Mouse (Mus musculus): ENCODE measurements around the gene Dlec1.
A peak's percentile ranks its signal among the peaks of the same experiment; 100 is the strongest.

The Dlec1 gene

GRCm38 (mm10) chr9:119090462-119090861 lies 11.8 kb upstream of the Dlec1 start:
- no peak for DNase-seq

GRCm38 (mm10) chr9:119091581-119092310 lies 10.5 kb upstream of the Dlec1 start:
- no peak for DNase-seq

DNA sequence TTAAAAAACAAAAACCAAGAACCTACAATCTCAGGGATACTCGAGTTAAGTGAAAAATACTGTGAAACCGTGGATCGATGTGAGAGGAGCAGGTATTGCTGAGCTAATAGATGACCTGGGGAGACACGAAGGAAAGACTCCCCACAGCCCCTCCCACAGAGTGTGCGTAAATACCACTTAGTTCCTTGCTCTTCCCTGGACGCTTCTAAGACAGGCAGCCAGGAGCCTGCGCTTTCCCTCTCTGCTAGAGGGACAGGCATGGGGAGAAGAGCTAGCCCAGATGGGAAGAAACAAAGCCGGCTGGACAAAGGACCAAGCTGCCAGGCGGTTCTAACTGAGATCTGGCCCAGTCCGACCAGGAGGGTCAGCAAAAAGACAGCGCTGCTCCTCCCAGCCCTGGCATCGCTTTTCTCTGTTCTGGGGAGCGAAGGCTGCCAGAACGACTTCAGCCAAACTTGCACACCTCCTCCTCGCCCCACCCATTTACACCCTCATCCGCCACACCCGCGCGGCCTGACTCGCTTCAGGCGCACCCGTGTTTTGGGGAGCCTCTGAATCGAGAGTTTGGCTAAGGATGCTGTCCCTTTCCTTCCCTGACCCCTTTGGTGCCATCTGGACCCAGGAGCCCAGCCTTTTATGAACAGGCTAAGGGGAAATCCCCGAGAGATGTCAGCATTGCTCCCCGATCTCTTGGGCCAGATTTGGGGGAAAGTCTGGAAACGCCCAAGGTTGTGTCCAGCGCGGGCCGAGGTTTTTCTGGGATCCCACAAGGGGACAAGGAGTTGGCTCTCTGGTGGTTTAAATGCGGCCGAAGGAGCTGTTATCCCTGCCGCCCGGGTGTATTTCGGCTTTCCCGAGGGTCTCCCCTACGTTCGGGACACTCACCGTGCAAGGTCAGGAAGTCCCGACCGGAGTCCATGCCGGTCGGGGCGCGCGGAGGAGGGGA lies 9.5 kb upstream of the Dlec1 start:
- DNase-seq = no peak

GRCm38 (mm10) chr9:119093419-119094295 lies 8.6 kb upstream of the Dlec1 start, which contains the start of gene Plcd1:
Gene Plcd1 (minus strand): TSS chr9:119093502.
- DNase-seq = peak in 1 of 2 experiments; percentile 26

DNA sequence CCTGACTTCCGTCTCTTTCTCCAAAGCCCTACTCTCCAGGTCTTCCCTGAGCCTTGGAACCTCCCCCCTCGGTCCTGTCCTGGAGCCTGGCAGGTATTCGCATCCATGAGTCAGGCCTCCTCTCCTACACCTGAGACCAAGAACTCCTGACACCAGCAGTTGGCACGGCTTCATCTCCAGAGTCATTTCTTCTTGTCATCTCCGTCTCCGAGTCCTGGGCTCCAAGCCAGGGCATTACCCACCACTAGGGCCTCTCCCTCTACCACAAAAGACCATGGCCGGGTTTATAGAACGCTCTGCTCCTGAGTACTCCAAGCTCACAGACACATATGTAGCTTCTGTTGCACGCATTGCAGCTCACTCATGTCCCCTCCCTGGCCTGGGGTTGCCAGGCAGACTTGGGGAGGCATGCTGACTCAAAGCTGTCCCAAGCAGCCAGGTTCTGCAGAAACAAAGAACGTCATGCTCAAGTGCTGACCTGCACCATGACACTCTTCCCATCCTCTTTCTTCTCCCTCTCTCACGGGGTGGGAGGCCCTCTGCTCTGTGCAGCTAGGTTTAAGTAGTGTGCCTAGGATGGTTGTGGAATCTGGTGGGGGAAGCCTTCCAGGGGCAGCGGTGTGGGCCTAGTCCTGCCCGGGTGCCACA lies 7.7 kb upstream of the Dlec1 start:
- no peak for DNase-seq

DNA sequence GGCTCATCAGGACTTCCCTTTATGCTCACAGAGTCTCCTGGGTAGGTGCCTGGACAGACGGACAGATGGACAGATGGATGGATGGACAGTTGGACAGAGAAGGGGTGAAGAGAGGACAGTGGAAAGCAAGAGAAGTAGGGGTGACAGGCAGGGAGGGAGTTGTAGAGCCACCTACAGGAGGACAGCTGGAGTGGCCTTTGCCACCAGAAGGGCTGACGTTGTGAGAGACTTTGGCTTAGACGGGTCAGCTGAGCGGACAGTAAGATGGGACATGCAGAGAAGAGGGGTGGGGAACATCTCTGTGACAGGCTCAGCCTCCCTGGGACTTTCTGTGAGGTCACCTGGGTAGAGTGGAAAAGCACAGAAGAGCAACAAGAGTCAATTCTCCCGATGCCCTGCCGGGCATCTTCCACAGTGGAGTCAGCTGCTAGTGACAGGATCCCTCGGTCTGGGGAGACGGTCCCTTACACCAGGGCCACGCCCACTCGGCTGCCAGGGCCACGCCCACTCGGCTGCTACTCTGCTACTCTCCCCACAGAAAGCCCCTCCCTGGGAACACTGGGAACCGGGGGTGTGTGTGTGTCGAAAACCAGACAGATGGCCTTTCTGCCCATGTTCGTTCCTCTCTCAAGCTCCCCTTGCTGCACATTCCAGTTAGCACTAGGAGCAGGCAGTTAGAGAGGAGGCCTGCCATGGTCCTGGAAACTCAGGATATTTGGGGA lies 1.9 kb upstream of the Dlec1 start:
- DNase-seq = peak in 1 of 2 experiments; percentile 10

DNA sequence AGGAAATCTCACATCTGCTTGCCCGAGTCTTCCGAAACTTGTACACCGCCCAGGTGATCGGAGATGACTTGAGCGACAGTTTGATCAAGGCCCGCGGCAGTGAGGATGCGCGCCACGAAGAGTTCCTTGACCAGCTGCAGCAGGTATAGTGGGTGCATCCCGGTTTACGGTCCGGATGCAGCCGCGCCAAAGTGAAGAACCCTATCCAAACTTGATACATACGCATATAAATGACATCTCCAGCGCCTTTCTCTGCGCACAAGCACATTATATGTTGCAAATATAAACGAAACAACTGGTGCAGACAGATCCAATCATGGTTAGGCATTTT lies 470 bp downstream of the Dlec1 start:
- DNase-seq = no peak

- DNase-seq = no peak
Measured at GRCm38 (mm10) chr9:119107566-119107965, 5.3 kb downstream of the Dlec1 start.

DNA sequence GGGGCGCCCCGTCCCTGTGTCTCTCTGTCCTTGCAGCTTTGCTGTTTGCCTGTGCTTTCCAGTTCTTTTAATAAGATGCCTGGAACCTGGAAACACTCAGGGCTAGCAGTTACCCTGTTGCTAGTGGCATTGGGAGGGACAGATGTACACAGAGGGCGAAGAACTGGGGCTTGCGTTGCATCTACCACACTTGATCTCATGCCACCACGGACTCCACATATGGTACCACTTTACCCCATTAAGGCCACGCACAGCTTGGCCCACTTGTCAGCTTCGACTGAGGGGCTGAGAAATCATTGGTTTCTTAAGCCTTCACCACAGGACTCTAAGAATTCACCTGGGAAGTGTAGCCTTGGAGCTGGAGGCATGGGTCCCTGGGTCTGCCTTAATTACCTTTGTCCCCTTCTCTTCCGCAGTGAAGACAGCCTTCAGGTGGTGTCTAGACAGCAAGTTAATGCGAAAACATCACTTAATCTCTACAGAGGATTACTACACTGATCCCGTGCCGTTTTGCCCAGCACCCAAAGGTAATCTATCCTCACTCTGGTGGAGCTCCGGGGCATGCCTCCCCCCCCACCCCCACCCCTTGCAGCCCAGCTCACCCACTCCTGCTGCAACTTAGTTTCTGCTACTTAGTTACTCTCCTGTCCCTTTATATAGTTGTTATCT lies 7.5 kb downstream of the Dlec1 start:
- no peak for DNase-seq

- no peak for DNase-seq
Measured at GRCm38 (mm10) chr9:119110640-119111039, 8.4 kb downstream of the Dlec1 start.

DNA sequence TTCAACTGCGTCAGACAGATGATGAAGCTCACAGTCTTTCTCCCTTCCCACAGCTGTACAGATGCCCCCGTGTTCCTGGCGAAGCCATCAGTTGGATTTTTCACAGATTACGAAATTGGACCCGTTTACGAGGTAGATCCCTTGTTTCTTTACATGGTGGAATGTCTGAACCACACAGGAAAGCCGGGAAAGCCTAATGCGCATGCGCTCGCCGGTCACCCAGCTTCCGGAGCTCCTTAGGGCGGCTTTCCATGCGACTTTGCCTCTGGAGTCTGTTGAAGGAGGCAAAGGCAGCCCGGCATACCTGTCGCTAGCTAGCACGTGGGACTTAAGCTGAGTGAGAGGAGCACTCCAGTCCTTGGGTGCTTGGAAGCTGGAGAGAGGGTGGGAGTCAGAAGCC lies 12.6 kb downstream of the Dlec1 start:
- DNase-seq = no peak

- DNase-seq = no peak
Measured at GRCm38 (mm10) chr9:119119409-119120167, 17.3 kb downstream of the Dlec1 start.

DNA sequence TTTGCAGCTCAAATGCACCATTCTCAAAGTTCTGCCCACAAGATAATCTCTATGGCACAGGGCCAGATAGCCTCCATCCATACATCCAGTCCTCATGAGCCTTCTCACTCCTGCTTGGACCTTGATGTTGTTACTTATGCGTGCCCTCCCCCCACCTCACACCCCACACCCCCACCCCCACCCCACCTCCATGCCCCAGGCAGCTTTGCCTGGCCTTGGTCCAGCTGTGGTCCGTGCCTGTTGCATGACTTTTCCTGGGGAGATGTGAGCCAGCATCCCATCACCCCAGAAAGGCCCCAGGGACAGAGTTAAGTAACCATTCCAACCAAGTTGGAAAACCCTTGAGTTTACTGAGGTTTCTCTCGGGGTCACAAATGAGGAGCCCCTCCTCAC lies 17.9 kb downstream of the Dlec1 start:
- DNase-seq = no peak

- no peak for DNase-seq
Measured at GRCm38 (mm10) chr9:119122596-119123369, 20.5 kb downstream of the Dlec1 start.

DNA sequence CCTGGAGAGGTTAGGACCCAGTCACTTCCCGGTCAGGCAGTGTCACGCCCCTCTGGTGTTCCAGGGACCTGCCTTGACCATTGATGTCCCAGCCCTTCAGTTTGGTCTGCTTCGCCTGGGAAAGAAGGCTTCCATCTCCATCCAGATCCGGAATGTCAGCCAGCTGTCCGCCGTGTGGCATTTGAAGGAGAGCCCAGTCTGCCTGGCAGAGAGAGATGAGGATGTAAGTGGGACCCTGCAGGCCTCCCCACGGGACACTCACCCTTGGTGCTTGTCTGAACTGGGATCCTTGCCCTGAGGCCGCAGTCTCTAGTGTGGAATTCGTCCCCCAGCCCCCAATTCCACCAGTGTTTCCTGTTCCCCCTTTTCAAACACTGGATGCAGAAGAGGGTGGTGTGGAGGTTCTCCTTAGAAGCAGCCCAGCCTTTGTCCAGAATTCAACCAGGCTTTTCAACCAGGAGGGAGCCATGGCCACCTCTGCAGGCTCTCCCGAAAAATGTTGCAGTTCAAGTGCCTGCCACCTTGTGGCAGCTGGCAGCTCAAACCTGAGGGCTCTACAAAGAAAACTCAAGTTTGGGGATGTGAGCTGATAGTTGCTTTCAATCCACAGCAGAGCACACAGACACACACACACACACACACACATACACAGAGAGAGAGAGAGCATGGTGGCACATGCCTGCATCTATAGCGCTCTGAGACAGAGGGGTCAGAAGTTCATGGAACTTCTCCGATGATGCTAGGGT lies 26.3 kb downstream of the Dlec1 start:
- no peak for DNase-seq

GRCm38 (mm10) chr9:119130692-119131091 lies 28.4 kb downstream of the Dlec1 start:
- no peak for DNase-seq

- DNase-seq = no peak
Measured at GRCm38 (mm10) chr9:119138836-119139235, 36.6 kb downstream of the Dlec1 start.

DNA sequence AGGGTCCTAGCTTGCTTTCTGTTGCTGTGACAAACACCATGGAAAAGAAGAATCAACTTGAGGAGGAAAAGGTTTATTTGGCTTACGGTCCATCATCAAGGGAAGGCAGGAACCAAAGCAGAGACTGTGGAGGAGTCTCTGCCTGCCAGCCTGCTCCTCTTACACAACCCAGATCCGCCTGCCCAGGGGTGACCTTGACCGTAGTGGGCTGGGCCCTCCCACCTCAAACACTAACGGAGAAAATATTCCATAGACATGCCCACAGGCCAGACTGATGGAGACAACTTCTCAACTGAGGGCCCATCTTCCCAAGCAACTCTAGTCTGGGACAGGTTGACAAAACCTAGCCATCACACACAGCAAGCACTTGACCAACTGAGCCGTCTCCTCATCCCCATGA lies 39.8 kb downstream of the Dlec1 start:
- DNase-seq = no peak

GRCm38 (mm10) chr9:119143372-119143771 lies 41.1 kb downstream of the Dlec1 start:
- DNase-seq = no peak
